Mouse (Mus musculus) erythroid progenitor cell, adult 5-6 weeks (primary cell): ENCODE data around the gene Ap3b1. TPM values are rescaled to one million over a fixed set of nuclear protein-coding genes. Genes with fewer than 3 reads are reported as not detected.
A peak's percentile ranks its signal among the peaks of the same experiment; 100 is the strongest.

Experiments
- ATAC-seq: replicated peaks from 2 replicates; pipeline ENCODE4 v1.8.0; 2016; ENCODE audit warnings: moderate number of reproducible peaks, mild to moderate bottlenecking, moderate TSS enrichment, inconsistent platforms; ENCODE audit not compliant: poor library complexity, low FRiP score, severe bottlenecking
- total RNA-seq, 2 experiments: library from RNA; stranded (forward) in 1 of 2; stranded (reverse) in 1 of 2; fragments of 150-400 nt in 1 of 2; fragments of 186-747, 209-891 nt in 1 of 2; gene quantifications; 2 replicates each; pipeline versions ENCODE4 v1.2.3 to v1.2.4; 2015 to 2017; ENCODE audit warnings: low replicate concordance in 2 of 2

Gene Ap3b1
- total RNA-seq, 2 experiments from 2014 or later = 17.6 to 28.7 TPM

DNA sequence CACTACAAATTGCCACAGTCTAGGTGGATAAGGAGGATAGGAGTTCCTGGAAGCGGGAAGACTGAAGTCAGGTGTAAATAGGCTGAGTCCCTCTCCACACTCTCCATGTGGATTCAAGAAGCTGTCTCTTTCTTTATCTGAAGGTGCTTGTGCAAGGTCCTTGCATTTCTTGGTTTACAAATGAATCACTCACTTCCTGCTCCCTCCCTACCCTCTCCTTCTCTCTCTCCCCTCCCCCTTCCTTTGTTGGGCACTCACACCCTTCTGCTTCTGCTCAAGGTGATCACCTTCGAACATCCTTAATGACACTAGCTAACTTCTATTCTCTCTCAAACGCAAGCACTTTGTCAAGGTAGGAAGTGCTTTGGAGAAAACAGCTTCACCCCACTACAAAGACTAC is 84.7 kb downstream of the Ap3b1 start:
- ATAC-seq = no peak

DNA sequence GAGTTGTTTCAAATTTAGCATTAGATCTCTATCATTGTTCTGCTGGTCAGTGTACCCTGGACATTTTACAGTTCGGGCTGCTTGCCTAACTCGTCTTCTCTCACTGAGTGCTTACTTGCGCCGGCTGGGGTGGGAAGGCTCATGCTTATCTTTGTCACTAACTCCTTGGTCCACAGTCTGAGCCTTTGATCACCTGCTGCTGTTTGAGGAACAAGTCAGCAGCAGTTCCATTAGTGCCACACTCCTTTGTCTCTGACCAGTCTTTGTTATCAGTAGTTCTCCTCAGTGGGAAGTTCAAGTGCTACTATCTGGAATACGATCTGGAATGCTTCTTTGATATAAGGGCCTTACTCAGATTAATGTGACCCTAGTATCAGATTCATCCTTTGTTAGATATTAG is 86.3 kb downstream of the Ap3b1 start:
- no peak for ATAC-seq

GRCm38 (mm10) chr13:94447003-94447402 is 88.2 kb downstream of the Ap3b1 start:
- no peak for ATAC-seq

GRCm38 (mm10) chr13:94449593-94449992 is 90.8 kb downstream of the Ap3b1 start:
- no peak for ATAC-seq

DNA sequence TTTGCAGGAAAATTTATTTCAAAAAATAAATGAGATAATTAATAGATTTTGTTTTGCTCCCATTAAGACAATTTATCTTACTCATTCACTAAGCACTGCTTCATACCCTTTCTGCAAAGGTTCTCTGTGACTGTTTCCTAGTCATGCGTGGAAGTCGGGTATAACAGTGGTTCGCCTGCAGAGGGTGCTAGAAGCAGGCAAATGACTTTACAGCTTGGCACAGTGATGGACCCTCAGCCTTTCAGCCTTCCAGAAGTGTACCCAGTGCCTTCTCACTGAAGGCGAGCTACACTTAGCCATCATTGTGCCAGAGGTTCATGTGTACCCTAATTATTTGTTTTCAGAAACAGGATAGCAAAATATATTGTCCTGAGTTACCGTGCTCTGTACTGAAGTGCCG is 92.5 kb downstream of the Ap3b1 start:
- ATAC-seq = no peak

- 0 out of 2 replicates have a peak, but pooled peaks have one; percentile 30 for ATAC-seq
Observed at GRCm38 (mm10) chr13:94454131-94454530, 95.4 kb downstream of the Ap3b1 start.

- ATAC-seq = no peak
Observed at GRCm38 (mm10) chr13:94459143-94459542, 100.4 kb downstream of the Ap3b1 start.

- no peak for ATAC-seq
Observed at GRCm38 (mm10) chr13:94464221-94464620, 105.5 kb downstream of the Ap3b1 start.

DNA sequence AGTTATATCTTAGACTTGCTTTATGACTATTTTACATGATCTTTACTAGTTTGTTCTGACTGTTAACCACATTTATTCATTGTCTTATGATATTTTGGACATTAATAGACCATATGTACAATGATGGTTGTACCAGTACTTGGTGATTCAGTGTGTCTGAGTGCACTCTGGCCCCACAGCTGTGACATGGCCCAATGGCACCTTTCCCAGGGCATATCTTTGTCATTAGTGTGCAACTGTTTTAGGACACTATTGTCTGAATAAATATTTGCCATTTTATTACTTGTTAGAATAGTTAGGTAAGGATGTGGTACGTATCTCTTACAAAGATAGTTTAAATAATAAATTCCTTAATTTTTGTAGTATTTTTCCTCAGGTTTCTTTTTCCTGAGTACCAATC is 109.8 kb downstream of the Ap3b1 start:
- ATAC-seq = no peak

DNA sequence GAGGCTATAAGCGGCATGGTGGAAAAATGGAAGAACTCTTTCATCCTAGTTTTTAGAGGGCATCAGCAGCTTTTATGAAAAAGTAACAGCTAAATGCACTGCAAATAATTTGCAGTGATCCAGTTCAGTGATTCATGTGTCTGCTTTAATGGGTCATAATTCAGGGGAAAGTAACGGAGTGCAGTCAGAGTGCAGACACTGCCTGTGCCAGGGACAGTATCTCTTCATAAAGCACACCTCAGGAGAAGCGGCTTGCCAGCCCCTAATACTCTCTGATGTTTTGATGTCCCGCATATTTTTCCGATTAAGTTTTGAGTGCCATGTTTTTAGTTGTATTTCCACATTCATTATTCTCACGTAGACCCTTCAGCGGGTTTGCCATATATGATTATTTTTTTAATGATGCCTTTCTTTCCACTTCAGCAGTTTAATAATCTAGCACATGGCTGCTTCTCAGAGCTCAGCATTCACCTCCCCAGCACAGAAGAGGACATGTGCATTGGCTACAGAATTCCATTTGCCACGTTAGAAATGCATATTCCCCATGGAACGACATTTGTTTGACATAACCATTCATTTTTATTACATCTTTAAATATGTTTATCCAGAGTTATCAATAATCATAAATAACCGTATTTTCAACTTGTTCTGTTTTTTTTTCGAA is 112.4 kb downstream of the Ap3b1 start:
- no peak for ATAC-seq

GRCm38 (mm10) chr13:94476208-94476607 is 117.4 kb downstream of the Ap3b1 start:
- no peak for ATAC-seq

DNA sequence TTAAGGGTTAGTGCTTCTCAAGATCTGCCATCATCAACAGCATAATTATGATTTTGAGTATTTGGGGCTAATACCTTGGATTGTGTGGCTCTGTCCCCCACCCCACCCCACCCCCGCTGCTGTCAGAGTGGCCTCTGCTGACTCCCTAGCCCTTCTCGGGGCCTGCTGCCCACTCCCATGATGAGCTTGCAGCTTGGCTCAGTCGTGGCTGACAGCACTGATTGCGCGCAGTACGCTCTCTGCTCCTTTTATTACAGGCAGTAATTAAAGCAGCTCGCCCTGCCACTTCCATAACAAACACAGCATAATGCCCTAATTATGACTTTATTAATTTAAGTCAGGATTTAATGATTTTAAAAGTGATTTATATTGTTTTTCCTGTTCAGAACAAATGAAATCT is 121.5 kb downstream of the Ap3b1 start:
- ATAC-seq = no peak

GRCm38 (mm10) chr13:94490684-94491083 is 131.9 kb downstream of the Ap3b1 start:
- ATAC-seq = no peak

DNA sequence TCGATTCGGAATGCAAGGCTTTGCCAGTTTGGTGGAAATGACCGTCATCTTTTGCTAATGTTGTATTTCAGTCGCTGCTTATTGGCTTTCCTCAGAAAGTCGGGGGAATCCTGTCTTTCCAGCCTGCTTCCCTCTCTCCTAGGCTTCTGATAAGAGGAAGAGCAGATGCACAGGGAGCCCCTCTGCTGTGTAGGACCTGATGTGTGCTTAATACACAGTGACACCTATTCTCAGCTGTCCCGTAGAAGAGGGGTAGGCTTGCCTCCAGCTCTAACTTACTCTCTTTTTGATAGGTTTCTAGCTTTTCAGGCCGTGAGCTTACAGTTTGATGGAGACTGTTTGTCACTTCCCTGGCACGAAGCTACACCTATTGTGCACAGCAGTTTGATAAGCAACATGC is 132.4 kb downstream of the Ap3b1 start:
- no peak for ATAC-seq

GRCm38 (mm10) chr13:94497521-94497920 is 138.8 kb downstream of the Ap3b1 start:
- ATAC-seq = no peak

DNA sequence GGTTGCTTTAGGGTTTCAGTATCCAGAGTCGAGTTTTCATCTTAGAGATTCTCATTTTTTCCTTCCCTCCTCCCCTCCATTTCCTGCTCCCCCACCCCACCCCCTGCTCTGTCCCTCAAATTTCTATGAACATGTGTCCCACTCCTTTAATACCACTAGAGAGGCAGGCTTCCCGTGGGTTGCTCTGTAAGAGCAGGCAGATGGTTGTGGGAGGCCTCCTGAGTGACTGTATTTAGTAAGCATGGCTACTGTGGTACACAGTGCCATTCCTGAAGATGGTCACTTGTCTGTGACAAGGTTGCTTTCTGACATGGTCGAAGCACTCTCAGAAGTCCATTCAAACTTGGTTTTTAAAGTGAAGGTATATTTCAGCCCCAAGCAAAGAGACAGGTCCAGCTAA is 147.7 kb downstream of the Ap3b1 start:
- ATAC-seq = no peak

GRCm38 (mm10) chr13:94508344-94508743 is 149.6 kb downstream of the Ap3b1 start:
- ATAC-seq = no peak

DNA sequence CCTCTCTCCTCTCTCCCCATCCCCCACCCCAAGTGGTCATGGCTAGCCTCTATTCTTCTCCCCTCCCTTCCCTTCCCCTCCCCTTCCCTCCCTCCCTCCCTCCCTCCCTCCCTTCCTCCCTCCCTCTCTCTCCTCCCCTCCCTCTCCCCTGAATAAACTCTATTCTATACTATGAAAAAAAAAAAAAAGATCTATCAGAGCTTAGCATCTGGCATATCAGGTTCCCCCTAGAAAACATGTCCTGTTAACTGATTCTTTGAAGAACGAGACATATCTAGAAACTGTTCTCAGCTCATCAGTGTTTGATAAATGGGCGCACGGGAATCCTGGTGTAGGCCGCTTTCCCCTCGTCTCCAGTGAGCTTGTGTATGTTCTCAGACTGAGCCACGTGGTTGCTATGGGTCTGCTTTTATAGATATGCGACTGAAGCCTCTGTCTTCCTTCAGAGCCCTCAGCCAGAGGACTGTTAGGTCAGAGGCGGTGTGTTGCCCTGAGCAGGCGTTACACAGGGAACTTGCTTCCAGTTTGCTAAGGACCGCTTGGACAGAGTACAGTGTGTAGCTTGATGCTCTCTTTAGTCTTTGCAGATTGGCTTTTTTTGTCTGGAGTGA is 154.5 kb downstream of the Ap3b1 start:
- ATAC-seq = no peak

DNA sequence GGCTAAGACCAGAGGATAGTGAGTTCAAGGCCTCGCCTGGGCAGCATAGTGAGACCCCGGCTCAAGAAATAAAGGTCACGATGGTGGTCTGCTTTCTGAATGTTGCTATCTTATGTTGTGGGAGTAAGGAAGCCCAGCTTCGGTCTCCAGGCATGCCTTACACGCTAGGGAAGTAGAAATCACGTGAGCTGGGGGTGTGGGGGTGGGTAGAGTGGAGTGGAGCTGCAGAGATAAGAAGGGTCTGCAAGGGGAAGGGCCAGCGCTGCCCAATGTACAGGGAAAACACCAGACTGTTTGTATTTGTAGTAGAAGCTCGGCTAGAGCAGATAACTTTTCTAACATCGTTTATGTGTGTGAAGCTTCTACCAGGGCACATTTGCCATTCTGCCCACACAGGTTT is 155.1 kb downstream of the Ap3b1 start:
- no peak for ATAC-seq

- ATAC-seq = no peak
Observed at GRCm38 (mm10) chr13:94514992-94515391, 156.2 kb downstream of the Ap3b1 start.

- no peak for ATAC-seq
Observed at GRCm38 (mm10) chr13:94516532-94516931, 157.8 kb downstream of the Ap3b1 start.

GRCm38 (mm10) chr13:94518176-94518575 is 159.4 kb downstream of the Ap3b1 start:
- no peak for ATAC-seq
